Mouse (Mus musculus) ES-Bruce4 (cell line): Measurements from ENCODE around the gene Ntrk2. TPM values are rescaled to one million over a fixed set of nuclear protein-coding genes. Genes with fewer than 3 reads are reported as not detected.

ENCODE experiments used
- H3K27ac ChIP-seq: 2 replicates; pipeline ENCODE4 v1.5.1; 2012; ENCODE audit warnings: low read length, inconsistent platforms; ENCODE audit not compliant: insufficient read depth
- H3K27me3 ChIP-seq: 2 replicates; pipeline ENCODE4 v1.6.1; 2012; ENCODE audit warnings: mild to moderate bottlenecking, low read length, inconsistent platforms; ENCODE audit not compliant: control insufficient read depth, poor library complexity, insufficient read depth, severe bottlenecking
- H3K36me3 ChIP-seq: 2 replicates; pipeline ENCODE4 v1.6.1; 2012; ENCODE audit warnings: inconsistent platforms, mild to moderate bottlenecking, low read length, moderate library complexity; ENCODE audit not compliant: control insufficient read depth, poor library complexity, insufficient read depth, severe bottlenecking
- H3K4me1 ChIP-seq: one replicate; pipeline ENCODE4 v1.8.1; 2011; ENCODE audit warnings: low read length; ENCODE audit not compliant: control insufficient read depth, insufficient read depth
- H3K4me3 ChIP-seq: 2 replicates; pipeline ENCODE4 v1.5.1; 2011; ENCODE audit warnings: low read depth, mild to moderate bottlenecking, low read length
- H3K9ac ChIP-seq: 2 replicates; pipeline ENCODE4 v1.6.1; 2012; ENCODE audit warnings: low read depth, mild to moderate bottlenecking, inconsistent platforms; ENCODE audit not compliant: poor library complexity, severe bottlenecking
- H3K9me3 ChIP-seq: replicated peaks from 2 replicates; pipeline ENCODE4 v1.6.1; 2012; ENCODE audit warnings: mild to moderate bottlenecking, low read length, inconsistent platforms; ENCODE audit not compliant: control insufficient read depth, poor library complexity, insufficient read depth, severe bottlenecking
- CTCF ChIP-seq: IDR thresholded peaks from one replicate; pipeline ENCODE4 v1.8.1; 2011; ENCODE audit warnings: low read depth, low read length
- EP300 ChIP-seq: IDR thresholded peaks from 2 replicates; pipeline ENCODE4 v1.6.1; 2011; ENCODE audit warnings: low read depth, low read length; ENCODE audit not compliant: insufficient read depth
- POLR2A ChIP-seq: IDR thresholded peaks from one replicate; pipeline ENCODE4 v1.8.1; 2011; ENCODE audit warnings: low read length; ENCODE audit not compliant: insufficient read depth
- polyA plus RNA-seq: library from polyadenylated mRNA; stranded (reverse); fragments of >200 nt; gene quantifications from 2 replicates; pipeline ENCODE4 v1.2.4, GENCODE M21; 2011; ENCODE audit warnings: low read depth; ENCODE audit not compliant: missing spikeins, insufficient read depth, insufficient read length

Gene Ntrk2
- polyA plus RNA-seq, 1 experiment, result 1.7 TPM

DNA sequence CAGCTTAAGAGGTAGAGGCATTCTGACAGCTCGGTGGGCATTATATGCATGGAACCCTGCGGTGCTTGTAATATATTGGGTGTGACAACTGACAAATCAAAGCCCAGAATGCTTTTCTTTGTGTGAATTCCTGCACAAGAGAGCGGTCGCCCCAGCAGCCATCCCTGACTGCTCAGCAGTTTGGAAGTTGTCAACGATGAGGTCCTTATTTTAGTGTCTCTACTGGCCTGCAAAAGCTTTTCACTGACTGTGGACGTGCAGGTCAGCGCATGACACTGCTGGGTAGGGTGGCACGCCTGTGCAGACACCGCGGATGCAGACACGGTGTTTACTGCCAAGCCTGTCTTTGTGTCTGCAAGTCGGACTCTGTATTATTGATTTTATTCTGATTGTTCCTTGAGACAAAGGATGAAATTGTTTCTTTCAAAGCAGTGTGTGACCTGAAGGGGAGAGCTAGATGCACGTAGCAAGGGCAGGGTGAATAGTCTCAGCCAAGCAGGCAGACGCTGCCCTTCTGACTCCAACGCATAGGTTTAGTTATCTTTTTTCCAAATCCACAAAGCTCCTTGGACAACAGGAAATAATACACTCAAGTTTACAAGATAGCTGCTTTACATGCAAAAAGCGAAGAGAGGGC lies 204.6 kb downstream of the Ntrk2 start:
- H3K9me3 ChIP-seq, result no peaks in the 10 kb centered on the region; the same call in none of the 2 replicates
- no peak overlapping the region for H3K4me3 ChIP-seq
- no peak overlapping the region for H3K27ac ChIP-seq
- H3K9ac ChIP-seq, result no peak overlapping the region
- H3K27me3 ChIP-seq, result no peaks in the 10 kb centered on the region; the same call in 1 of the 2 replicates
- H3K4me1 ChIP-seq, result no peaks in the 10 kb centered on the region
- TF ChIP-seq CTCF (no peak), POLR2A (no peak)
- no peaks in the 10 kb centered on the region for H3K36me3 ChIP-seq

DNA sequence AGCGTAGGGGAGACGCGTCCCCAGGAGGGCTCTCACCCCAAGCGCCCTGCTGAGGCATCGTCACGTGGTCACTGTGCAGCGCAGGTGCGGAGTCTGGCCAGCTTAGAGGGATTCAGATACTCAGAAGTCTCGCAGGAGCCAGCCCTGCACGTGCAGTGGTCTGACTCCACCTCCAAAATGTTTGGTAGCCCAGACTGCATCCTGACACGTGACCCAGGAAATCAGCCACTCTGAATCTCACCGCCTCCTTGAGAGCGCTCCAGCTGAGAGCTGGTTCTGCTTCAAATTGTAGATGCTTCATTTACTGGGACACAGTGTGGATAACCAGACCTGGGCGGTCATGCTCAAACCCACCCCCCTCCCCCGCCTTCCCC lies 205.1 kb downstream of the Ntrk2 start:
- H3K4me1 ChIP-seq, result no peaks in the 10 kb centered on the region
- no peak overlapping the region for H3K4me3 ChIP-seq
- no peak overlapping the region for H3K27ac ChIP-seq
- H3K9me3 ChIP-seq, result no peaks in the 10 kb centered on the region; the same call in none of the 2 replicates
- no peak overlapping the region for H3K9ac ChIP-seq
- TF ChIP-seq EP300 (no peak), CTCF (no peak), POLR2A (no peak)
- no peaks in the 10 kb centered on the region for H3K36me3 ChIP-seq
- H3K27me3 ChIP-seq, result no peaks in the 10 kb centered on the region; the same call in 1 of the 2 replicates

DNA sequence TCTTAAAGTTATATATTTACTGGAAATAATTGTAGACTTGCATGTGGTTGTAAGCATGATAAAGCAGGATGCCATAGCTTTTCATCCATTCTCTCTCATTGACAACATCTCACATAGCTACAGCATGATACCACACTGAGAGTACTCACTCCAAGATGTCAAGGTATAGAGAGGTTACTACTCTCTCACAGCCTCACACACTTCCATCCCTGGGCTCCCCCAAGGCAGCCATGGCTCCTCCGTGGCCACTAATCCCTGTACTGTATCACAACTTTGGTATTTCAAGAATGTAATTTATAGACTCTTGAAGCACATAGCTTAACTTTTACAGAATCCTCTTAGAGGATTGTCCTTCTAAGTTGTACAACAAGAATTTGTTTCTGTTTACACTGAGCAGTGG lies 209.0 kb downstream of the Ntrk2 start:
- Histone ChIP-seq H3K27me3 (no peaks in the 10 kb centered on the region; the same call in 1 of the 2 replicates), H3K9ac (no peak overlapping the region), H3K4me3 (no peak overlapping the region), H3K9me3 (no peaks in the 10 kb centered on the region), H3K4me1 (no peaks in the 10 kb centered on the region), H3K27ac (no peak overlapping the region), H3K36me3 (no peaks in the 10 kb centered on the region)
- TF ChIP-seq POLR2A (no peak), EP300 (no peak), CTCF (no peak)

DNA sequence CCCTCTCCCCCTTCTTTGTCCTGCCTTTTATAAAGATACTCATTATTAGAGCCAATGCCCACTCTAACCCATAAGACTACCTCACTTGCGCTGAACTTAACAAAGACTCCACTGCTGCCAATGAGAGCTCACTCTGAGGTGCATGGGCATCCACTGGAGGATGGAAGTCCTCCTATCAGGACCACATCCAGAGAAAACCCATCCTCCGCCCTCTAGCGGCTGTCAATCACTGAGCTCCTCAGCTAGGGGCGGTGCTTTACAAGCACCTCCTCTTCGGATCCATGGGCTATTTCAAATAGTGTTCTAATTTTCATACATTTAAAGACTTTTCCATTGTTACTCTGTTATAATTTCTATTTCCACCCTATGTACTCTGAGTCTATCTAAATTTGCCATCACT lies 210.8 kb downstream of the Ntrk2 start:
- H3K4me3 ChIP-seq, result no peak overlapping the region
- H3K9me3 ChIP-seq, result no peaks in the 10 kb centered on the region
- H3K4me1 ChIP-seq, result no peaks in the 10 kb centered on the region
- no peak overlapping the region for H3K27ac ChIP-seq
- TF ChIP-seq POLR2A, result no peak
- no peak for TF ChIP-seq CTCF
- no peak for TF ChIP-seq EP300
- H3K9ac ChIP-seq, result no peak overlapping the region
- H3K27me3 ChIP-seq, result no peaks in the 10 kb centered on the region; the same call in 1 of the 2 replicates
- no peaks in the 10 kb centered on the region for H3K36me3 ChIP-seq

DNA sequence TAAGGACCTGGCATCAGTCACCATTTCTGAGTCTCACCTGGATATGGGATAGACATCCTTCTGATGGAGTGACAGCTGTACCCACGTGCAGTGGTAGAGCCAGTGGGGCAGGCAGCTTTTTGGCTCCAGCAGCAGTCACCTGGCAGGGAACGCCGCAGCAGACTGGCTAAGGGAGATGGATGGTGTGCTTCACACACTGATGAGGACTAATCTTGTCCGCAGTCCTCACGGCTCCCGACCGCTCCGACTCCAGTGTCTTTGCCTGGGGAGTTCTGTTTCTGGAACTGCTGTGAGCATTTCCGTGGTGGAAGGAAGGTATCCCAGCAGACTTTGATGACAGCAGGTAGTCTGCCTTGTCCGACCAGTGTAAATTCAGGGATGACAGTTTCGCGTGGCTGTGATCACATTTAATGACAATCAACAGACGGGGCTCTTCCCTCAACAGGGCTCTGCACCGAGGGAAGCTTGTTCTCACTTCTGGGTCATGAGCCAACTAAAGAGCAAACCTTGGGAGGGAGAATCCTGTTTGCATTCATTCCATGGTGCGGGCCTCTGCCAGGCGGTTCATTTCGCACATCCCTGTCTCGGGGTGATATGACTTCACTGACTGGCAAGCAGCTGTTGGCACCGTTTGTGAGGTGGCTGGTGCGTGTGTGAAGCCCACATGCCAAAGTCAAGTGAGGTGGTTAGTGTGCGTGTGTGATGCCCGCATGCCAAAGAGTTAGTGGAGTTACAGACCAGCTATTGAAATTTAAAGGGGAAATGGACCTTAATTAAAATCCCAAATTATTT lies 216.1 kb downstream of the Ntrk2 start:
- no peak overlapping the region for H3K9ac ChIP-seq
- H3K9me3 ChIP-seq, result no peaks in the 10 kb centered on the region
- no peaks in the 10 kb centered on the region for H3K36me3 ChIP-seq
- H3K4me1 ChIP-seq, result no peaks in the 10 kb centered on the region
- H3K27ac ChIP-seq, result no peak overlapping the region
- no peak overlapping the region for H3K4me3 ChIP-seq
- H3K27me3 ChIP-seq, result no peaks in the 10 kb centered on the region
- TF ChIP-seq CTCF (no peak), POLR2A (no peak), EP300 (no peak)

DNA sequence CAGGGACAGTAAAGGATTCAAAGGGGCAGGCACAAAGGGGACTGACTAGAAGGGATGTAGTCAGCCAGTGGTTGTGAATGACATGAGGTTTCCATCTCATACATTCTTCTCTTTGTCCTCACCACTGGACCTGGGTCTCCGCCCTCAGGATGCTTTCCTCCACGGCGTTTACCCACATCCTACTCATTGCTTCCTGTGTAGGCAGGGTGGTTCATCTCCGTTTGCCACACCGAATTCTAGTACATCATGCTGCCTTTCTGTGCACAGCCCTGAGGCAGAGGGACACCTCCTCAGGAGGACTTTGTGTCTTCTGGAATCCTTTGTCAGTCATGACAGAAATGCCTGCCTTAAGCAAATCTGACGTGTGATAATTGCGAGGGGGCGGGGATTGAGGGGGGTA lies 219.3 kb downstream of the Ntrk2 start:
- no peaks in the 10 kb centered on the region for H3K27me3 ChIP-seq
- H3K4me1 ChIP-seq, result no peaks in the 10 kb centered on the region
- H3K9ac ChIP-seq, result no peak overlapping the region
- no peaks in the 10 kb centered on the region for H3K9me3 ChIP-seq
- no peak overlapping the region for H3K4me3 ChIP-seq
- H3K27ac ChIP-seq, result no peak overlapping the region
- no peak for TF ChIP-seq POLR2A
- TF ChIP-seq CTCF, result no peak
- TF ChIP-seq EP300, result no peak
- no peaks in the 10 kb centered on the region for H3K36me3 ChIP-seq
